Mouse (Mus musculus): Measurements from ENCODE around the gene Sarm1. TPM values are rescaled to one million over a fixed set of nuclear protein-coding genes. Genes with fewer than 3 reads are reported as not detected.
A peak's percentile ranks its signal among the peaks of the same experiment; 100 is the strongest.
"Not testable (repeated sequence)": the region's sequence is repeated elsewhere in the genome, so short reads cannot be mapped to it uniquely, and the experiment has no call there.

The Sarm1 gene
- polyA plus RNA-seq, 1 experiment from 2014 or later = 56.6 TPM

- 88% methylated on average over 10 of the region's 10 CpGs for WGBS
- H3K9me3 ChIP-seq (ENCODE audit: control insufficient read depth, low read length); H3K27me3 ChIP-seq (replicated peaks; ENCODE audit: control insufficient read depth, insufficient read depth, low read length); H3K36me3 ChIP-seq (ENCODE audit: control insufficient read depth, insufficient read depth); H3K9ac ChIP-seq (replicated peaks; ENCODE audit: low read depth, low read length); H3K27ac ChIP-seq (ENCODE audit: low read length); H3K4me2 ChIP-seq (ENCODE audit: low read length); H3K4me3 ChIP-seq (replicated peaks; ENCODE audit: low read length); ATAC-seq: not testable (repeated sequence)
- H3K4me1 ChIP-seq (replicated peaks; ENCODE audit: control insufficient read depth, insufficient read depth, low read length) = peaks cover 13% of the 10 kb centered on the region
These were observed 34.0 kb upstream of the Sarm1 start for GRCm38 (mm10) chr11:78531515-78531914.

- H3K27ac ChIP-seq (ENCODE audit: low read length) = no peak overlapping the region
- H3K4me2 ChIP-seq (ENCODE audit: low read length) = no peak overlapping the region
- no peaks in the 10 kb centered on the region for H3K9me3 ChIP-seq (ENCODE audit: control insufficient read depth, low read length)
- WGBS = 81% methylated on average over 6 of the region's 6 CpGs
- no peak for ATAC-seq
- peaks cover 13% of the 10 kb centered on the region for H3K4me1 ChIP-seq (replicated peaks; ENCODE audit: control insufficient read depth, insufficient read depth, low read length)
- peaks cover 8% of the 10 kb centered on the region; the same call in 1 of the 2 replicates for H3K36me3 ChIP-seq (ENCODE audit: control insufficient read depth, insufficient read depth)
- no peak overlapping the region for H3K4me3 ChIP-seq (replicated peaks; ENCODE audit: low read length)
- H3K27me3 ChIP-seq (replicated peaks; ENCODE audit: control insufficient read depth, insufficient read depth, low read length) = no peaks in the 10 kb centered on the region
- H3K9ac ChIP-seq (replicated peaks; ENCODE audit: low read depth, low read length) = no peak overlapping the region
These were observed 33.5 kb upstream of the Sarm1 start for GRCm38 (mm10) chr11:78531046-78531445.

GRCm38 (mm10) chr11:78530001-78530400, 32.4 kb upstream of the Sarm1 start:
- Histone ChIP-seq H3K27ac (ENCODE audit: low read length) (no peak overlapping the region), H3K36me3 (ENCODE audit: control insufficient read depth, insufficient read depth) (peaks cover 12% of the 10 kb centered on the region)
- ATAC-seq = no peak

GRCm38 (mm10) chr11:78528714-78529113, 31.2 kb upstream of the Sarm1 start:
- H3K9ac ChIP-seq (replicated peaks; ENCODE audit: low read depth, low read length) = no peak overlapping the region
- WGBS = 87% methylated on average over 9 of the region's 9 CpGs
- ATAC-seq = no peak
- H3K9me3 ChIP-seq (ENCODE audit: control insufficient read depth, low read length) = no peaks in the 10 kb centered on the region
- H3K27ac ChIP-seq (ENCODE audit: low read length) = no peak overlapping the region
- no peak overlapping the region for H3K4me3 ChIP-seq (replicated peaks; ENCODE audit: low read length)
- H3K4me1 ChIP-seq (replicated peaks; ENCODE audit: control insufficient read depth, insufficient read depth, low read length) = no peaks in the 10 kb centered on the region
- H3K4me2 ChIP-seq (ENCODE audit: low read length) = no peak overlapping the region
- peaks cover 23% of the 10 kb centered on the region for H3K36me3 ChIP-seq (ENCODE audit: control insufficient read depth, insufficient read depth)
- no peaks in the 10 kb centered on the region for H3K27me3 ChIP-seq (replicated peaks; ENCODE audit: control insufficient read depth, insufficient read depth, low read length)

More at GRCm38 (mm10) chr11:78530001-78530400, 32.4 kb upstream of the Sarm1 start:
- H3K9me3 ChIP-seq (ENCODE audit: control insufficient read depth, low read length) = no peaks in the 10 kb centered on the region
- peaks cover 7% of the 10 kb centered on the region for H3K4me1 ChIP-seq (replicated peaks; ENCODE audit: control insufficient read depth, insufficient read depth, low read length)
- H3K9ac ChIP-seq (replicated peaks; ENCODE audit: low read depth, low read length) = no peak overlapping the region
- H3K4me3 ChIP-seq (replicated peaks; ENCODE audit: low read length) = no peak overlapping the region
- H3K4me2 ChIP-seq (ENCODE audit: low read length) = no peak overlapping the region
- no peaks in the 10 kb centered on the region for H3K27me3 ChIP-seq (replicated peaks; ENCODE audit: control insufficient read depth, insufficient read depth, low read length)
- WGBS = 90% methylated on average over 12 of the region's 12 CpGs

GRCm38 (mm10) chr11:78524838-78525237, 27.3 kb upstream of the Sarm1 start:
- Histone ChIP-seq H3K27me3 (replicated peaks; ENCODE audit: control insufficient read depth, insufficient read depth, low read length) (no peaks in the 10 kb centered on the region), H3K4me3 (replicated peaks; ENCODE audit: low read length) (no peak overlapping the region), H3K36me3 (ENCODE audit: control insufficient read depth, insufficient read depth) (peaks cover 49% of the 10 kb centered on the region), H3K27ac (ENCODE audit: low read length) (no peak overlapping the region), H3K9me3 (ENCODE audit: control insufficient read depth, low read length) (no peaks in the 10 kb centered on the region), H3K4me1 (replicated peaks; ENCODE audit: control insufficient read depth, insufficient read depth, low read length) (no peaks in the 10 kb centered on the region), H3K9ac (replicated peaks; ENCODE audit: low read depth, low read length) (no peak overlapping the region), H3K4me2 (ENCODE audit: low read length) (no peak overlapping the region)
- peak; percentile 40; the same call in 1 of the 2 replicates for ATAC-seq
- 40% methylated on average over 2 of the region's 2 CpGs for WGBS

- no peaks in the 10 kb centered on the region for H3K4me1 ChIP-seq (replicated peaks; ENCODE audit: control insufficient read depth, insufficient read depth, low read length)
- H3K27ac ChIP-seq (ENCODE audit: low read length) = no peak overlapping the region
- H3K36me3 ChIP-seq (ENCODE audit: control insufficient read depth, insufficient read depth) = peaks cover 56% of the 10 kb centered on the region
- H3K9ac ChIP-seq (replicated peaks; ENCODE audit: low read depth, low read length) = no peak overlapping the region
- no peaks in the 10 kb centered on the region for H3K27me3 ChIP-seq (replicated peaks; ENCODE audit: control insufficient read depth, insufficient read depth, low read length)
- no peaks in the 10 kb centered on the region for H3K9me3 ChIP-seq (ENCODE audit: control insufficient read depth, low read length)
- WGBS = 80% methylated on average over 9 of the region's 9 CpGs
- no peak for ATAC-seq
- no peak overlapping the region for H3K4me3 ChIP-seq (replicated peaks; ENCODE audit: low read length)
- H3K4me2 ChIP-seq (ENCODE audit: low read length) = no peak overlapping the region
These were observed 25.8 kb upstream of the Sarm1 start for GRCm38 (mm10) chr11:78523241-78523955.

GRCm38 (mm10) chr11:78522481-78522997, 25.0 kb upstream of the Sarm1 start:
- WGBS = 85% methylated on average over 1 of the region's 1 CpGs
- no peak for ATAC-seq
- Histone ChIP-seq H3K4me2 (ENCODE audit: low read length) (no peak overlapping the region), H3K27me3 (replicated peaks; ENCODE audit: control insufficient read depth, insufficient read depth, low read length) (no peaks in the 10 kb centered on the region), H3K9me3 (ENCODE audit: control insufficient read depth, low read length) (no peaks in the 10 kb centered on the region), H3K36me3 (ENCODE audit: control insufficient read depth, insufficient read depth) (peaks cover 60% of the 10 kb centered on the region), H3K4me1 (replicated peaks; ENCODE audit: control insufficient read depth, insufficient read depth, low read length) (no peaks in the 10 kb centered on the region), H3K27ac (ENCODE audit: low read length) (no peak overlapping the region), H3K9ac (replicated peaks; ENCODE audit: low read depth, low read length) (no peak overlapping the region), H3K4me3 (replicated peaks; ENCODE audit: low read length) (no peak overlapping the region)

- H3K27me3 ChIP-seq (replicated peaks; ENCODE audit: control insufficient read depth, insufficient read depth, low read length) = no peaks in the 10 kb centered on the region
- no peaks in the 10 kb centered on the region for H3K4me1 ChIP-seq (replicated peaks; ENCODE audit: control insufficient read depth, insufficient read depth, low read length)
- WGBS = 87% methylated on average over 3 of the region's 3 CpGs
- H3K4me2 ChIP-seq (ENCODE audit: low read length) = no peak overlapping the region
- H3K36me3 ChIP-seq (ENCODE audit: control insufficient read depth, insufficient read depth) = peaks cover 61% of the 10 kb centered on the region
- ATAC-seq = no peak
- no peak overlapping the region for H3K9ac ChIP-seq (replicated peaks; ENCODE audit: low read depth, low read length)
- H3K27ac ChIP-seq (ENCODE audit: low read length) = no peak overlapping the region
- H3K9me3 ChIP-seq (ENCODE audit: control insufficient read depth, low read length) = no peaks in the 10 kb centered on the region
- H3K4me3 ChIP-seq (replicated peaks; ENCODE audit: low read length) = no peak overlapping the region
These were observed 24.3 kb upstream of the Sarm1 start for GRCm38 (mm10) chr11:78521880-78522279.

- H3K27me3 ChIP-seq (replicated peaks; ENCODE audit: control insufficient read depth, insufficient read depth, low read length) = no peaks in the 10 kb centered on the region
- H3K9me3 ChIP-seq (ENCODE audit: control insufficient read depth, low read length) = no peaks in the 10 kb centered on the region
- peaks cover 63% of the 10 kb centered on the region for H3K36me3 ChIP-seq (ENCODE audit: control insufficient read depth, insufficient read depth)
- H3K9ac ChIP-seq (replicated peaks; ENCODE audit: low read depth, low read length) = no peak overlapping the region
- H3K4me3 ChIP-seq (replicated peaks; ENCODE audit: low read length) = no peak overlapping the region
- no peak for ATAC-seq
- WGBS = 84% methylated on average over 10 of the region's 10 CpGs
- H3K27ac ChIP-seq (ENCODE audit: low read length) = no peak overlapping the region
- H3K4me1 ChIP-seq (replicated peaks; ENCODE audit: control insufficient read depth, insufficient read depth, low read length) = no peaks in the 10 kb centered on the region; the same call in 1 of the 2 replicates
- no peak overlapping the region for H3K4me2 ChIP-seq (ENCODE audit: low read length)
These were observed 21.4 kb upstream of the Sarm1 start for GRCm38 (mm10) chr11:78518931-78519330.
